Mouse (Mus musculus): ENCODE results near the gene Adprm. TPM values are rescaled to one million over a fixed set of nuclear protein-coding genes. Genes with fewer than 3 reads are reported as not detected.

The Adprm gene
- polyA plus RNA-seq (2012; rRNA removed), result 19.1 and 34.4 TPM in 2 replicates

DNA sequence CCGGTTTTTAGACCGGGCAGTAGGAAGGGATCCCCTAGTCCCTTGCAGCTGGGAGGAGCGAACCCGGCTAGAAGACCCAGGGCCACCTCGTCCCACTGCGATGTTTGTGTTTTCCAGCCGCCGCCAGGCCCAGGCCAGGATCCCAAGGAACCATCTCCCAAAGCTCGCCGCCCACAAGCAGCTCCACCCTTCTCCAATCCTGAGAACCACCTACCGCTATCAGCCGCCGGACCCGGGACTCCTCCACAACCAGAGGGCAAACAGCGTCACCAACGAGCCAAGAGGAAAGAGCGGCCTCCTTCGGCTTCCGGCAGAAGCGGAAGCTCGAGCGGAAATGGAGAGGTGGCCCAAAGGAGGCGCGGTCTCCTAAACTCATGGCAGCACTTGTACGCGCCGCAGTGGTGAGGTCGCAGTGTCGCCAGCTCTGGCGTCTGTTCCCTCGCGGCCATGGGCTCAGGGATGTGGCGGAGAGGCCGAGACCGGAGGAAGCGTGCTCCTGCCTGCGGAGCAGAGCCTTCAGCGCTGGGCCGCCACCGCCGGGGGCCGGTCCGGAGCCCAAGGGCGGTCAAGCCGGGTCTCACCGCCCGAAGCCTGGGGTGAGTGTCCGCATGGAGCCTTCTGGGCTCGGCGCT, at the start of gene Adprm, which contains the start of gene Sco1:
Gene Adprm, minus strand, starts transcription at position 274 of the 632 bp plus-strand sequence.
Gene Sco1, plus strand, starts transcription at position 350 of the 632 bp plus-strand sequence.

DNA sequence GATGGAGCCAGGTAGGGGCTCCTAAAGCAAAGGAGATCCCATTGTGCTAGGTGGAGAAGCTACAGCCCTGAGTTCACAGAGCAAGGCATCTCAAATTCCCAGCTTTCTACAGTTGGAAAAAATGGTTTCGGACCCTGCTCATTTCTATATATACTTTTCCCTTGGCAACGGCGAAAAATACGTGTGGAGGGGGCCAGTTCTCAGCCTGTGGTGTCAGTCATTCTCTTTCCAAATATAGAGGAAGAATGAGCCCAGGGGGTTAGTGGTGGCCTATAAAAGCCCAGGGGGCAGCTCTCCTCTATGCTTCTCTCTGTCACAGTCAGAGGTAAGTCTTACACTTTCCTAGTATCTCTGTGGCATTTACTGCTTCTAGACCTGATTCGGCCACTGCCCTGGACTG, 25.6 kb upstream of the Adprm start, which contains the start of gene Myh3:
Gene Myh3, plus strand, starts transcription at position 301 of the 400 bp plus-strand sequence.

DNA sequence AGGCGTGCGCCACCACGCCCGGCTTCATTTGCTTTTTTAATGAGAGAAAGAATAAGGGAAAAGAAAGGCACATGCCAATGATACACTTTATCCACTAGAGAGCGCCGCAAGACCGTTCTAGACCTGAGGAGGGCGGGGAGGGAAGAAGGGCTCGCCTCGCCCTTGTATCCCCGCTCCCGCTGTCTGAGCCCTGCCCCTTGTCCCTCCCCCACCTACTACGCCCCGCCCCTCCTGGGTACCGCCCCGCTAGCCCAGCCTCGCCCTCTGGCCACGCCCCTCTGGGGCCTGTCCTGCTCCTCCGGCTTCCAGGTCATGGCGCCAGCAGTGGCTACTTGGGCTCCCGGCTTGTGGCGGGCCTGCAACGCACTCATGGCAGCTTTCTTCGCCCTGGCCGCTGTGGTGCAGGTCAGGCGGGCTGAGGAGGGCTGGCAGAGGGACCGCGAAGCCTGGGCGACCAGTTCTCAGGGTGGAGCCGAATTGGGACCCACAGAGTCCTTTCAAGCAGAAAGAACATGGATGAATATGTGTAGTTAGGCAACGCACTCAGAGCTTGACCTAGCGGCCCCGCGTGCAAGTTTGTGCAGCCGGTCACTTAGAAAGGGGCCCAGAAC, 27.4 kb downstream of the Adprm start, which contains the start of gene Tmem220:
Gene Tmem220, plus strand, starts transcription at position 288 of the 611 bp plus-strand sequence.

Other genes with a start within 250 kb of the Adprm start
- 1.2 and 2.1 TPM in 2 replicates for gene Pirt, start 140.6 kb downstream of the Adprm start, polyA plus RNA-seq (2012; rRNA removed)
- gene Tmem238l, start 96.0 kb downstream of the Adprm start, polyA plus RNA-seq (2012; rRNA removed), result not detected in 2 replicates
- gene Tmem220, start 27.4 kb downstream of the Adprm start, polyA plus RNA-seq (2012; rRNA removed), result 1.2 and 1.7 TPM in 2 replicates
- 6.6 and 9.9 TPM in 2 replicates for gene Sco1, start 76 bp upstream of the Adprm start, polyA plus RNA-seq (2012; rRNA removed)
- gene Myh3, start 25.7 kb upstream of the Adprm start, polyA plus RNA-seq (2012; rRNA removed), result 0.80 and 20.1 TPM in 2 replicates
- gene Myh2, start 118.4 kb upstream of the Adprm start, polyA plus RNA-seq (2012; rRNA removed), result 0.01 TPM in 2 replicates
- 0.02 and 0.10 TPM in 2 replicates for gene Myh1, start 147.5 kb upstream of the Adprm start, polyA plus RNA-seq (2012; rRNA removed)
- 0.14 TPM in 1 of 2 replicates, not detected in the other for gene Myh4, start 185.4 kb upstream of the Adprm start, polyA plus RNA-seq (2012; rRNA removed)
- 0.02 and 1.8 TPM in 2 replicates for gene Myh8, start 224.5 kb upstream of the Adprm start, polyA plus RNA-seq (2012; rRNA removed)